Mouse (Mus musculus): ENCODE measurements around the gene Sh2d2a. TPM values are rescaled to one million over a fixed set of nuclear protein-coding genes. Genes with fewer than 3 reads are reported as not detected.

Sh2d2a gene
- total RNA-seq, 2 experiments from 2014 or later, result not detected

DNA sequence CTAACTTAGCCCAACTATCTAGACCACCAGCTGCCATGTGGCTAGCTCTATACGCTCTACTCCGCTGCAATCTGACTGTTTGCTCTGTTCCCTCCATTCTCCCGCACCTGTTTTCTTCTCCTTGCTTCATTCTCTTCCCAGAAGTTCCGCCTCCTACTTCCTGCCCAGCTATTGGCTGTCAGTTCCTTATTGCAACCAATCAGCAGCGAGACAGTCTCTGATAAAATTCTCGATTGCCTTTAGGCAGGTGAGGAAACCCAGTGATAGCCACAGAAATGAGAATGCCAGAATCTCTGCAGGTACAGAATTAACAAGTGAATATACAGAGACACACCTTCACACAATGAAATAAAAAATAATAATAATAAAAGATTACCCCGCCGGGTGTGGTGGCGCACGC, 17.5 kb upstream of the Sh2d2a start:
- no peak overlapping the region for H3K27ac ChIP-seq
- intact Hi-C loops (cut with DNase I), result no loop called here
- H3K4me3 ChIP-seq, result no peak overlapping the region
- TF ChIP-seq CTCF (IDR thresholded peaks at IDR 0.05), result no peak
- DNase-seq (ENCODE audit: extremely low spot score in 1 of 2, low spot score in 2 of 2), result no peak

DNA sequence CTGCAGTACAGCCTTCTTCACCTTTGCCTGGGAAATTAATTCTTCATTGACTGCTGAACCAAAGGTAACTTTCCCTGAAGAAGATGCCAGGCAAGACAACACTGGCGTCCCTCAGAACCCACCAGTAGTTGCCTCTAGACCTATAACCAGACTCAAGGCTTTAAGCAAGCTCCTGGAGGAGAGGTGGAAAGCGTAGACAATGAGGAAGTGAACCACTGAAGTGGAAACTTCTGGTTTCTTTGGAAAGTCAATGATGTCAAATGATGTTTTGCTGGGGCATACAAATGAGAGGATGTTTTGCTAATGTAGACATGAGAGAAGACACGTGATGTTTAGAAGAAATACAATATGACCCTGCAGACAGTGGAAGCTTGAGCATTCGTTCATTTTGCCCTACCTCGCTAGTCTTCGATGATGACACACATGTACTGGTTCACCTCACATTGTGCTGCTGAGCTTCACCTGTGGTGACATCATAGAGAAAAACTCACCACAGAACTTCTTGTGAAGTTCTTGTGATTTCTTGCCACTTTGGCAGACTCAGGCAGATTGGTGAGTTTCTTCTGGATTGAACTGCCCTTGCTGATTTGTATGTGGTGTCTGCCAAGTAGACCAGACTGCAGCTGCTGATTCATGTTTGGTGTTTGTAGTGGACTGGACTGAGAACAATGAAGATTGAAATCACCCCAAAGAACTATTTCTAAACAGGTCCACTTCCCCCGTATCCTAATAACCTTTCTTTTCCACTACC, 14.3 kb upstream of the Sh2d2a start:
- no peak for TF ChIP-seq CTCF (IDR thresholded peaks at IDR 0.05)
- intact Hi-C loops (cut with DNase I), result no loop called here
- DNase-seq (ENCODE audit: extremely low spot score in 1 of 2, low spot score in 2 of 2), result no peak
- Histone ChIP-seq H3K27ac (no peak overlapping the region), H3K4me3 (no peak overlapping the region)

DNA sequence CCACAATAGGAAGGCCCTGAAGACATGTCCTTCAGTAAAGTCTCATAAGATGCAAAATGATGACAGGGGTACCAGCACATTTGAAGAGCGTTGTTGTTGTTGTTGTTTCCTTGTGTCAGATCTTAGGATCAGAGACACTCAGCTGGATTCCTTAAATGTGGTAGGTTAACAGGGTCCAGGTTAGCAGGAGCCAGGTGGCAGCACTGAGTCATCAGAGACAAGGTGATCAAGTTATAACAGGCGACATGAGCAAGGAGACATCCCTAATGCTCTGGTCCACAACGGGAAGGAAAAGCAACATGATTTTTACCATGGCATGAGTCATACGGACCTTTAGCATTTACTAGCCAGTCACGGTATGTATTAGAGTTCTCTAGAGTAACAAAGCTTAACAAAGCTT, 13.1 kb upstream of the Sh2d2a start:
- TF ChIP-seq CTCF (IDR thresholded peaks at IDR 0.05), result no peak; the same call in 1 of the 2 replicates
- intact Hi-C loops (cut with DNase I), result no loop called here
- Histone ChIP-seq H3K4me3 (no peak overlapping the region), H3K27ac (no peak overlapping the region)
- DNase-seq (ENCODE audit: extremely low spot score in 1 of 2, low spot score in 2 of 2), result no peak

DNA sequence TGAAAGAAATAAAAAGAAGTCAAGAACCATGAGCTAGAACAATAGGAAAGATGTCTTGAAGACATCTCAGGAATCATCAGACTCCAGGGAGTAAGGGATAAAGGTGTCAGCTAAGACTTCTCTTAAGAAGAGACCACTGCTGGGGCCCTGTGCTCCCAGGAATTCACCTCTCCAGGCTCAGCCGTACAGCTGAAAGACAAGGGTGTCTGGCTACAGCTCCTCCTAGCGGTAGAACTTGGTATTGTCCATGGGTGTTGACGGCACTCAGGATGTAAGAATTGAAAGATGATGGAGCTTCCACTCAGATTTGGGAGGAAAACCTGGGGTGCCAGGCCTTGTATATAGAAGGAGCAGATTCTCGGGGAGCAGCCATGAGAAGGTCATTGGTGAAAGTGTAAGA, 7.9 kb upstream of the Sh2d2a start:
- DNase-seq (ENCODE audit: extremely low spot score in 1 of 2, low spot score in 2 of 2), result peak; percentile 64 to 82
- Histone ChIP-seq H3K27ac (no peak overlapping the region), H3K4me3 (no peak overlapping the region)
- peak; percentile 97 for TF ChIP-seq CTCF (IDR thresholded peaks at IDR 0.05)
- intact Hi-C loops (cut with DNase I), result no loop called here

DNA sequence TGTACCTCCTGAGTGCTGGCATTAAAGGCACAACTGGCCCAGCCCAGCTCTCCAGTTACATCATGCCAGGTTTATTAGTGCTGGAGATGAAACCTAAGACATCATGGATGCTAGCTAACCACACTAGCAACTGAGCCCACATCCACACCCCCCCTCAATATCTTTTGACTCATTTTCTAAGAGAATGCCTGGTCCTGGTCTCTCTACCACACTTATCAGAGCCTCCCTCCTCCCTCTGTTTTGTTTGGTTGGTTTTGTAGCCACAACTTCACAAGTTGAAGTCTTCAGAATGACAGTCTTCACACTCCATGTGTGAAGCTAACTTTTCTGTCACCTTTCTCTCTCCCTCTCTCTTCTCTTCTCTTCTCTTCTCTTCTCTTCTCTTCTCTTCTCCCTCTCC, 5.7 kb upstream of the Sh2d2a start:
- intact Hi-C loops (cut with DNase I), result loop anchor here (2.0 kb wide), 1 partner anchor 70 kb away; no protein-coding TSS in a partner anchor

DNA sequence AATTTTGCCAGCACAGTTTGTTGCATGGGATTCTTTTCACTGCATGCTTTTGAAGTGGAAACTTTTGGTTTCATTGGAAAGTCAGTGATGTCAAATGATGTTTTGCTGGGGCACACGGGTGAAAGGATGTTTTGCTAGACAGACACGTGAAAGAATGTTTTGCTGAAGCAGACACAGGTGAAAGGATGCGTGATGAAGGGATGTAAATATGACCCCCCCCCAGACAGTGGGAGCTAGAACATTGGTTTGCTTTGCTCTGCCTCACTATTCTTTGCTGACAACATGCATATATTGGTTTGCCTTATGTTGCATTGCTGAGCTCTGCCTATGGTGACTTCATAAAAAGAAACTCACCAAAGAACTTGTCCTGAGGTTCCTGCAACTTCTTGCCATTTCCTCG, 1.6 kb upstream of the Sh2d2a start:
- intact Hi-C loops (cut with DNase I), result no loop called here
- no peak for TF ChIP-seq CTCF (IDR thresholded peaks at IDR 0.05)
- Histone ChIP-seq H3K27ac (no peak overlapping the region), H3K4me3 (no peak overlapping the region)
- no peak for DNase-seq (ENCODE audit: extremely low spot score in 1 of 2, low spot score in 2 of 2)

More for the DNA sequence above, 5.7 kb upstream of the Sh2d2a start:
- TF ChIP-seq CTCF (IDR thresholded peaks at IDR 0.05), result no peak
- Histone ChIP-seq H3K27ac (no peak overlapping the region), H3K4me3 (no peak overlapping the region)
- DNase-seq (ENCODE audit: extremely low spot score in 1 of 2, low spot score in 2 of 2), result no peak

DNA sequence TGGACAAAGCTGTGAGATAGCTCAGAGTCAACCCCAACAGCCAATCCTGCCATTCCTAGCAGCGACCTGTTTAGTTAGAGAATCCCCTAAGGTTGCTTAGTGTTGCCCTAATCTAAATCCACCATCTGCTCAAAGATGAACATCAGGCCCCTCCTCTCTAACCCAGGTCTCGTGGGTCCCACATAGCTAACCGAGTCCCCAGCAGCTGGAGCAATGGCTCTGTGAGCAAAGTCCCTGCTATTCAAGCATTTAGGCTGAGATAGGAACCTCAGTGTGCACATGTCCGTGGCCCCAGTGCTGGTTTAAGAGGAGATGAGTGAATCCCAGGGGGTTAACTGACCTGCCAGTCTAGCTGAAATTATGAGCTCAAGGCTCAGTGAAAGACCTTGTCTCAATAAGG, 369 bp upstream of the Sh2d2a start:
- TF ChIP-seq CTCF (IDR thresholded peaks at IDR 0.05), result no peak
- Histone ChIP-seq H3K27ac (no peak overlapping the region), H3K4me3 (no peak overlapping the region)
- intact Hi-C loops (cut with DNase I), result no loop called here
- DNase-seq (ENCODE audit: extremely low spot score in 1 of 2, low spot score in 2 of 2), result no peak

DNA sequence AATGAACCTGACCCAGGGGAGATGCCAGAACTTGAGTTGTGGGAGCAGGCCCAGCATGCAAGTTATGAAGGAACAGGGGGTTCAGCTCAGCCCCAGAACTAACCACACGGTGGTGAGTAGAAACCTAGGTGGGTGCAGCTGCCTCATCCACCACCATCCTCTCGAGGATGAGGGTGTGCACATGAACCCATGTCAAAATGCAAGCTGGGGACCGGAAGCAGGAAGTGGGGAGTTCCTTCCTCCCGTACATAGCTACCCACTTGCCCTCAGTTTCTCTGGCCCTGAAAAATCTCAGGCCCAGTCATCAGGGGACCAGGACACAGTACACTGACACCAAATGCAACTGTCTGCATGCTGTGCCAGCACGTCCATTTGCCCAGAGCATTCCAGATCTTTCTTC, 1.1 kb downstream of the Sh2d2a start:
- Histone ChIP-seq H3K4me3 (no peak overlapping the region), H3K27ac (no peak overlapping the region)
- no peak for DNase-seq (ENCODE audit: extremely low spot score in 1 of 2, low spot score in 2 of 2)
- intact Hi-C loops (cut with DNase I), result no loop called here
- TF ChIP-seq CTCF (IDR thresholded peaks at IDR 0.05), result no peak

DNA sequence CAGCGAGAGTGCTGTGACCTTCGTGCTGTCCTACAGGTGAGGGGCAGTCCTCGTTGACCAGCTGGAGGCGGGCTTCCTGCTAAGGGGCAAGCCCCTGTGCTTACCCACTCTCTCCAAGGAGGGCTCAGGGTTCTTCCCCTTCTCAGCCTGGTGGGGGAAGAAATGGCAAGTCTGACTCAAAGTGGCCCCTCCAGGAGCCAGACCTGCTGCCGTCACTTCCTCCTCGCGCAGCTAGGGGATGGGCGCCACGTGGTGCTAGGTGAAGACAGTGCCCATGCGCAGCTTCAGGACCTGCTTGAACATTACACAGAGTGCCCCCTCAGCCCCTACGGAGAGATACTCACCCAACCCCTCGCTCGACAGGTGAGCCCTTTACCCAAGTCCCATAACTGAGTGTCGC, 2.6 kb downstream of the Sh2d2a start:
- intact Hi-C loops (cut with DNase I), result no loop called here
- Histone ChIP-seq H3K27ac (no peak overlapping the region), H3K4me3 (no peak overlapping the region)
- TF ChIP-seq CTCF (IDR thresholded peaks at IDR 0.05), result no peak
- no peak for DNase-seq (ENCODE audit: extremely low spot score in 1 of 2, low spot score in 2 of 2)

DNA sequence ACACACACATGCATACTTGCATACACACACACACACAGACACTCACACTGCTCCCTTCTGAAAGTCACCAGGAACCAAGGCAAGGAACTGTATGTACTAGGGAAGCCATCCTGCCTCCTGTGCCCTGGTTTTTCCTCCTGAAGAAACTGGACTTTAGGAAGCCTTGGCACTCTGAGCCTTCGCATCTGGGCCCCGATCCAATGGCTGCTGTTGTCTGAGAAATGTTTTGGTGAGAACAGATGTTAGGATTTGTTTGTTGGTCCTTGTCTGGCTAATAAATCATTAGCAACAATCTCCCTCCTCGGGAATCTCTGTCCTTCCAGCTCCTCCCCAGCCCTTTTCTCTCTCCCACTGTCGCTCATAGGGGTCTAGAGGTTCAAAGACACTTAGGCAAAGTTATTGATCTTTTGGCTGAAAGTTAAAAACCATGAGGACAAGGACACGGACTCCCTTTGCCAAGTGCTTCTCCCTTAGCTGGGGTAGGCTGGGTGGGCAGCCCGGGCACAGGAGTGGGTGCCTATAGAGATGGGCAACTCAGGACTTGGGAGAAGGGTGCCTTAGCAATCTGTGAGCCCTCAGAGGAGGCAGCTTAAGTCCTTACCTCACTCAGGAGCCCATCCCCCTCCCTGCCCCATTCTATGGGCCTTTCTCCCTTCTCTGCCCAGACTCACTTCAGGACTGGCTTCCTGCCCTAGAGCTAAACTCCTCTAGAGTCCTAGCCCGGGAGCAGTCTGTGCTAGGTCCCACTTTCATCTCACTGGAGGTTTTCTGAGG, 8.4 kb downstream of the Sh2d2a start:
- intact Hi-C loops (cut with DNase I), result no loop called here
- H3K4me3 ChIP-seq, result no peak overlapping the region

DNA sequence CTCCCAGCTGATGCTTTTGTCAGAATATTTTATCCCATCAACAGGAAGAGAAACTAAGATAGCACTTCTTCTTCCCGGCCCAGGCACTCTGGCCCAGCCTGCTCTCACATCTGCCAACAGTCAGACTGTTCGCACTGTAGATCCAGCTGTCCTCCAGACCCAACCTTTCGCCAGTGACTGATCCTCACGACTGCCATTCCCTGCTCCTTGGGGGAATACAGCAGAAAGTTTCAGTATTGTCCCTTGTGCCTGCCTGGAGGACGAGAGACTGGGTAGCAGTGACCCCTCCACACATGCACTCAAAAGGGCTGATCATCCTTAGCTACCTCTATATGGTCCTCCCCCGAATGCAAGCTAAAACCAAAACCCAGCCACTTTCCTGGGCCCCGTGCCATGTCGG, 9.4 kb downstream of the Sh2d2a start:
- H3K27ac ChIP-seq, result no peak overlapping the region
- DNase-seq (ENCODE audit: extremely low spot score in 1 of 2, low spot score in 2 of 2), result no peak
- no peak overlapping the region for H3K4me3 ChIP-seq
- no peak for TF ChIP-seq CTCF (IDR thresholded peaks at IDR 0.05)
- intact Hi-C loops (cut with DNase I), result no loop called here

More for the DNA sequence above, 8.4 kb downstream of the Sh2d2a start:
- DNase-seq (ENCODE audit: extremely low spot score in 1 of 2, low spot score in 2 of 2), result no peak
- no peak for TF ChIP-seq CTCF (IDR thresholded peaks at IDR 0.05)
- no peak overlapping the region for H3K27ac ChIP-seq

DNA sequence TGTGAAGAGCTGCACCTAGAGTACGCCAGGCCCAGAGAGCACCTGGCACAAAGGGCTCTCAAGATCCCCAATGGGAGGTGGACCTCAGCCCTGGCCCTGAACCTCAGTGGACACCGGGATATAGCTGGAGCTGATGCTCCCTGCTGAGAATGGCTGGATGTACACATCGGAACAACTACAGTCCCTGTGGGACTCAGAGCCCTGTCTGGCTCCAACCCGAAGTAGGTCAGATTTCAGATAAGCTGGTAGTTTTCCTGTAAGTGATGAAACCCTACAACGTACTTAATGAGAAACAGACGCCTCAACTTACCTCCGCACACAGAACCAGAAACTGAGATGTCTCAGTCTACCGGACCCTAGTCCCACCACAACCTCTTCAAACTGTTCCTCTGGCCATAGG, 11.1 kb downstream of the Sh2d2a start:
- DNase-seq (ENCODE audit: extremely low spot score in 1 of 2, low spot score in 2 of 2), result no peak
- intact Hi-C loops (cut with DNase I), result no loop called here
- TF ChIP-seq CTCF (IDR thresholded peaks at IDR 0.05), result no peak
- Histone ChIP-seq H3K4me3 (no peak overlapping the region), H3K27ac (no peak overlapping the region)
